Mouse (Mus musculus): ENCODE measurements at regions not wholly inside any gene's neighbourhood (a gene's known extent, or its start where the extent isn't known, plus 50 kb on each side); places are given as distances from the start of the nearest gene placed in this dataset.

DNA sequence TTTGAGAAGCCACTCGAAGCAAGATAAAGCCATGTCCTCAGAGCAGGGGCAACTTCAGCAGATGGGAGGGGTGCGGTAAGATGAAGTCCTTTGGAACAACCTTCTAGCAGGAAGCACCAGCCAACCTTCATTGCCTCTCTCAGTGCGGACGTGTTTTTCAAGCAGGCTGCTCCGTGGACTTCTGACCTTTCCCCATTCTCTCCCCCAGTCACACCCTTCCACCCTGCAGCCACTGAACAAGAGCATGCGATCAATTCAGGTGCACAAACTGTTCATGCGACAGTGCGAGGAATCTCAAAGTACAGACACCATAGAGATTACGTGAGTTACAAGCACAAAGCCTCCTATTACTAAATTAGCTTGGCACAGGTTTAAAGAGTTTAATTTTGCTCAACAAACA lies 102.9 kb upstream of the Rpl34 start:
- Histone ChIP-seq H3K4me2 (replicated peaks) (no peak overlapping the region), H3K27ac (no peak overlapping the region), H3K4me1 (replicated peaks; ENCODE audit: control insufficient read depth, insufficient read depth, low read length) (no peaks in the 10 kb centered on the region), H3K27me3 (ENCODE audit: control insufficient read depth, insufficient read depth, low read length) (no peaks in the 10 kb centered on the region), H3K9me3 (ENCODE audit: control insufficient read depth, low read length) (no peaks in the 10 kb centered on the region), H3K36me3 (replicated peaks; ENCODE audit: control insufficient read depth, insufficient read depth) (no peaks in the 10 kb centered on the region), H3K4me3 (replicated peaks; ENCODE audit: low read length) (no peak overlapping the region), H3K9ac (no peak overlapping the region)
- ATAC-seq (ENCODE audit: low FRiP score) (no peak), DNase-seq (ENCODE audit: low spot score) (no peak)
- 75% methylated on average over 9 of the region's 9 CpGs for WGBS

DNA sequence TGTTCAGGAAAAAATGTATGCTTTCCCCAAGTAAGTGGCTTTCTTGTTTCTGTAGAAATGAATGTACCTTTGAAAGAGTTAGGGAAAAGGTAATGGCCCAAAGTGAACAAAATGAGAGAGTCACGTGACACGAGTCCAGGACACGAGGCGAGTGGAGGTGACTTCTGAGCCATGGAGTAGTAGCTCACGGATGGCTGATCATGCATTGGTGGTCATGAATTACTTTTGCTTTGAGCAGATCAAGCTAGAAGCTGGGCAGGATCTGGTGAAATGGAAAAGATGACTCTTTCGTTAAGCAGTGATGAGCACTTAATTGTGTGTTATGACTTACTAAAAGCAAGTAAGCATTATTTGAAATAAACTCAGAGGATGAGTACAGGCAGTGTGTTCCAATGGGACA lies 101.6 kb upstream of the Rpl34 start:
- no peak overlapping the region for H3K4me2 ChIP-seq (replicated peaks)
- ATAC-seq (ENCODE audit: low FRiP score) (no peak), DNase-seq (ENCODE audit: low spot score) (no peak)
- H3K9me3 ChIP-seq (ENCODE audit: control insufficient read depth, low read length) = no peaks in the 10 kb centered on the region
- no peaks in the 10 kb centered on the region for H3K4me1 ChIP-seq (replicated peaks; ENCODE audit: control insufficient read depth, insufficient read depth, low read length)
- no peaks in the 10 kb centered on the region for H3K36me3 ChIP-seq (replicated peaks; ENCODE audit: control insufficient read depth, insufficient read depth)
- no peak overlapping the region for H3K4me3 ChIP-seq (replicated peaks; ENCODE audit: low read length)
- WGBS = 74% methylated on average over 6 of the region's 6 CpGs
- H3K27ac ChIP-seq = no peak overlapping the region
- H3K9ac ChIP-seq = no peak overlapping the region
- no peaks in the 10 kb centered on the region for H3K27me3 ChIP-seq (ENCODE audit: control insufficient read depth, insufficient read depth, low read length)

DNA sequence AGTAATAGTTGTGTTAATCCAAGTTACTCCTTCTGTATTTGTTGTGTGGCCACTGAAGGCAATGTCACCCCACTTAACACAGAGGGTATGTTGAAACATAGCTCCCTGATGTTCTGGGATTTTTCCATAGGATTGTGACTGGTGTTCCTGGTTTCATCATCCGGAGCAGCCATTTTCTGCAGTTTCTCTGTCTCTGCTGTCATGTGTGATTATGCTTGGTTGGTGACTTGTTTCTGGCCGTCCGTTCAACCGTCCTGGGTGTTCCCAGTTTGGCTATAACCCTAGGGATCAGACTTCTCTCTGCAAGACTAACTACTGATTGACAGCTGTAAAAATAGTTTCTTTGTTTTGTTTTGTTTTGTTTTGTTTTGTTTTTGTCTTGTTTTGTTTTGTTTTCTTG lies 98.1 kb upstream of the Rpl34 start:
- Histone ChIP-seq H3K27ac (no peak overlapping the region), H3K27me3 (ENCODE audit: control insufficient read depth, insufficient read depth, low read length) (no peaks in the 10 kb centered on the region), H3K4me3 (replicated peaks; ENCODE audit: low read length) (no peak overlapping the region), H3K9ac (no peak overlapping the region), H3K4me2 (replicated peaks) (no peak overlapping the region), H3K36me3 (replicated peaks; ENCODE audit: control insufficient read depth, insufficient read depth) (no peaks in the 10 kb centered on the region), H3K9me3 (ENCODE audit: control insufficient read depth, low read length) (no peaks in the 10 kb centered on the region), H3K4me1 (replicated peaks; ENCODE audit: control insufficient read depth, insufficient read depth, low read length) (no peaks in the 10 kb centered on the region)
- no peak for DNase-seq (ENCODE audit: low spot score)
- 75% methylated on average over 4 of the region's 4 CpGs for WGBS
- ATAC-seq (ENCODE audit: low FRiP score) = no peak

DNA sequence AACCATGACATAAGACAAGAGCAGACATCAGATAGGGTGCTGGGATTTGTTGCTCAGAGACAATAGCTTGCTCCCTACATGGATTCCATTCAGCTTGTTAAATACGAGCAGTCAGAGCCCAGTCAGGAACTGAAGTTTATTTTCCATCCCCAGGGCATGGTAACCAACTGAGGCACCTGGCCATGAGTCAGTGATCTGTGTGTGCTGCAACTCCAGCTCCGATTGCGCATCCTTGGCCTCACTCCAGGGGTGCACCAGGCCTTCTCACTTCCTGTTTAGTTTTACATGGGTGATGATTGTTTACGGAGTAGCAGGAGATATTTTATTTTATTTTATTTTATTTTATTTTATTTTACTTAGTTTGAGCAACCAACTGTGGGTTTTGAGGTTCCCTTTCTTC lies 97.7 kb upstream of the Rpl34 start:
- no peak for ATAC-seq (ENCODE audit: low FRiP score)
- Histone ChIP-seq H3K27me3 (ENCODE audit: control insufficient read depth, insufficient read depth, low read length) (no peaks in the 10 kb centered on the region), H3K9me3 (ENCODE audit: control insufficient read depth, low read length) (no peaks in the 10 kb centered on the region), H3K36me3 (replicated peaks; ENCODE audit: control insufficient read depth, insufficient read depth) (no peaks in the 10 kb centered on the region), H3K27ac (no peak overlapping the region), H3K4me2 (replicated peaks) (no peak overlapping the region), H3K9ac (no peak overlapping the region), H3K4me3 (replicated peaks; ENCODE audit: low read length) (no peak overlapping the region), H3K4me1 (replicated peaks; ENCODE audit: control insufficient read depth, insufficient read depth, low read length) (no peaks in the 10 kb centered on the region)
- 76% methylated on average over 4 of the region's 4 CpGs for WGBS
- DNase-seq (ENCODE audit: low spot score) = no peak

DNA sequence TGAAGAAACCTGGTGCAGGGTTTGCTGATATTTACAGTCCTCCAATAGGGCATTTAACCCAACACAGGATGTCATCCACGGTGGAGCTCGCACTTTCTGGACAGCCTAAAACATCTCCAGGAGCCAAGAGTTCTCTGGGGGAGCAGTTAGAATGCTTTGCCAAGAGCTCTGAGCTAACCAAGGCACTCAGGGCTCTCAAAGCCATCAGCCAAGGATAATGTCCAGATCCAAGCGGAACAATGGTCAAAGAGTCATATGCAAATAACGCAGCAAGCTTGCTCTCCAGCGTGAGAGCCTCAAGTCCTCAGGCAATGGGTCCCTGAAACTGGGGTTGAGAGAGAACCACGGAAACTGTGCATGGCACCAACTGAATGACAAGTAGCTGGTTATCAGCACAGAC lies 96.8 kb upstream of the Rpl34 start:
- ATAC-seq (ENCODE audit: low FRiP score) = no peak
- no peak overlapping the region for H3K4me3 ChIP-seq (replicated peaks; ENCODE audit: low read length)
- H3K9me3 ChIP-seq (ENCODE audit: control insufficient read depth, low read length) = no peaks in the 10 kb centered on the region
- WGBS = 63% methylated on average over 6 of the region's 6 CpGs
- no peak for DNase-seq (ENCODE audit: low spot score)
- no peaks in the 10 kb centered on the region for H3K27me3 ChIP-seq (ENCODE audit: control insufficient read depth, insufficient read depth, low read length)
- no peaks in the 10 kb centered on the region for H3K4me1 ChIP-seq (replicated peaks; ENCODE audit: control insufficient read depth, insufficient read depth, low read length)
- no peak overlapping the region for H3K4me2 ChIP-seq (replicated peaks)
- no peak overlapping the region for H3K27ac ChIP-seq
- no peaks in the 10 kb centered on the region for H3K36me3 ChIP-seq (replicated peaks; ENCODE audit: control insufficient read depth, insufficient read depth)
- H3K9ac ChIP-seq = no peak overlapping the region

DNA sequence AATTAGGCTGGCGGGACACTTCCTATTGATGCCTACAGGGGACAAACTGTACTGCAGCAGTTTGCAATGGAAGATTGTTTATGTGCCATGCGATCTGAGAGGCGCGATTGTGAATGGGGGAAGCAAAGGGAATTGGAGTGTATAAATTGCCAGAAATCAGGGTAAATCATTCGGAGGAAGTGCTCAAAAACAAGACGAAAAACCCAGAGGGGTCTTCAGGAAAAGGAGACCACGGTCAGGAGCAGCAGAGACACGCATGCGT lies 89.6 kb upstream of the Rpl34 start:
- 77% methylated on average over 9 of the region's 9 CpGs for WGBS
- no peak overlapping the region for H3K27ac ChIP-seq
- DNase-seq (ENCODE audit: low spot score) = no peak

DNA sequence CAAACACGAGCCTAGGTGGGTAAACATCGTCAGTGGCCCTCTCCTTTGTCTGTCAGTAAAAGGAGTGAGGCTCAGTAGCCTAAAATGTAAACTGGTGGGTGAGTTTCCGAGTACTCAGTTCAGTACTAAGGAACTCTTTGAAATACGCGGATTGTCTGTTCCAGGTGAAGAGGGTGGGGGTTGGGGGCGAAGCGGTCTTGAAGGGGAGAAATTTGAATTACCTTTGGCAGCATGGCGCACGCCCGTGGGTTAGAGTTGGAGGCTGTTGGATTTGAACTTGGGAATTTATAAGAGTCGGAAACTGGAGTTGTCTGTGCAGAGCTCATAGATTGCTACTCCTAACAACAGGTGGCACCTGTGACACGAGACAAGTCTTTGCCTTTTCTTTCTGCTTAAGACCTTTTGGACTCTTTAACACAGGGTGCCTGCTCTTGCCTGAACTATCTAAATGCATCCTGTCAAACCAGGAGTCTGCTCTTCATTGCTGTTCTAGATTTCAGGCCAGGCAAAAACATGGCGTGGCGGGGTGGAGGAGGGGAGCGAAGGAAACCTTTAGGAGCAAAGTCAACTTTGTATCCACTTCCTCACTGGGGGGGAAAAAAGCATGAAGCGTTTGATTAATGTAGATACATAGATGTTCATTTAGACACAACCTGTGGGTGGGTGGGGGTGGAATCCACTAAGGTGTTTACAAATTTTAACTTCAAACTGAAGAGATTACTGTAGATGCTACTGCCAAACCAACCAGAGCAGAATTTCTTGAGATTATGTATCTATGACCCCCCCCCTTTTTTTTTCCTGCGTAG lies 89.0 kb upstream of the Rpl34 start:
- ATAC-seq (ENCODE audit: low FRiP score) (peak; percentile 25), DNase-seq (ENCODE audit: low spot score) (no peak)
- Histone ChIP-seq H3K36me3 (replicated peaks; ENCODE audit: control insufficient read depth, insufficient read depth) (no peaks in the 10 kb centered on the region), H3K9me3 (ENCODE audit: control insufficient read depth, low read length) (no peaks in the 10 kb centered on the region), H3K27ac (no peak overlapping the region), H3K4me1 (replicated peaks; ENCODE audit: control insufficient read depth, insufficient read depth, low read length) (no peaks in the 10 kb centered on the region), H3K4me3 (replicated peaks; ENCODE audit: low read length) (peak overlapping the region; percentile 26), H3K9ac (peak overlapping the region; percentile 56), H3K4me2 (replicated peaks) (peak overlapping the region; percentile 61), H3K27me3 (ENCODE audit: control insufficient read depth, insufficient read depth, low read length) (no peaks in the 10 kb centered on the region)
- 45% methylated on average over 17 of the region's 17 CpGs for WGBS

More for the DNA sequence above, 89.6 kb upstream of the Rpl34 start:
- ATAC-seq (ENCODE audit: low FRiP score) = no peak
- H3K27me3 ChIP-seq (ENCODE audit: control insufficient read depth, insufficient read depth, low read length) = no peaks in the 10 kb centered on the region
- no peak overlapping the region for H3K4me3 ChIP-seq (replicated peaks; ENCODE audit: low read length)
- H3K9ac ChIP-seq = no peak overlapping the region
- H3K4me1 ChIP-seq (replicated peaks; ENCODE audit: control insufficient read depth, insufficient read depth, low read length) = no peaks in the 10 kb centered on the region
- H3K9me3 ChIP-seq (ENCODE audit: control insufficient read depth, low read length) = no peaks in the 10 kb centered on the region
- no peak overlapping the region for H3K4me2 ChIP-seq (replicated peaks)
- H3K36me3 ChIP-seq (replicated peaks; ENCODE audit: control insufficient read depth, insufficient read depth) = no peaks in the 10 kb centered on the region

DNA sequence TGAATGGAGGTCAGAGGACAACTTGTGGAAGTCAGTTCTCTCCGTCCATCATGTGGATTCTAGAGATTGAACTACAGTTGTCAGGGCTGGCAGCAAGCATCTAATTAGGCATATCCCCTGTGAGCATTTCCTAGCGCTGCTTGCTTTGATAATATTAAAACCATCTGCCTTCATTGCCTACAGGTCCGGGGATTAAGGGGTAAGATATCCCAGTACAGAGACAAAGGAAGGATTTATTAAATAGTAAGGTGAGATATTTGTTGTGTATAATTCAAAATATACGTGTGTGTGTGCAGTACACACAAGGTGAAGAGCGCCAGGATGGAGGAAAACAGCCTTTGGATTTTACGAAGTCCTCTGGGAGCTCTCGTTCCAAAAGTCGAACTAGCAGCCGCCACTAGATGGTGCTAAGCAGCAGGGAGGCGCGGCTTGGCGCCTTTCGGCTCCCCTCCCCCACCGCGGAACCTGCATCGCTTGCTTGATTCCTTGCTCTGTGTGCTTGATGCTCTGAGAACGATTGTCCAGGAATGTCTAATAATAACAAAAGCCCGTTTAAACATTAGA lies 88.4 kb upstream of the Rpl34 start:
- Histone ChIP-seq H3K27ac (no peak overlapping the region), H3K9me3 (ENCODE audit: control insufficient read depth, low read length) (no peaks in the 10 kb centered on the region), H3K27me3 (ENCODE audit: control insufficient read depth, insufficient read depth, low read length) (no peaks in the 10 kb centered on the region), H3K9ac (peak overlapping the region; percentile 56), H3K4me3 (replicated peaks; ENCODE audit: low read length) (peak overlapping the region; percentile 26), H3K4me1 (replicated peaks; ENCODE audit: control insufficient read depth, insufficient read depth, low read length) (no peaks in the 10 kb centered on the region), H3K4me2 (replicated peaks) (peak overlapping the region; percentile 61), H3K36me3 (replicated peaks; ENCODE audit: control insufficient read depth, insufficient read depth) (no peaks in the 10 kb centered on the region)
- ATAC-seq (ENCODE audit: low FRiP score) = peak; percentile 85
- DNase-seq (ENCODE audit: low spot score) = peak; percentile 97
- 1% methylated on average over 18 of the region's 18 CpGs for WGBS

DNA sequence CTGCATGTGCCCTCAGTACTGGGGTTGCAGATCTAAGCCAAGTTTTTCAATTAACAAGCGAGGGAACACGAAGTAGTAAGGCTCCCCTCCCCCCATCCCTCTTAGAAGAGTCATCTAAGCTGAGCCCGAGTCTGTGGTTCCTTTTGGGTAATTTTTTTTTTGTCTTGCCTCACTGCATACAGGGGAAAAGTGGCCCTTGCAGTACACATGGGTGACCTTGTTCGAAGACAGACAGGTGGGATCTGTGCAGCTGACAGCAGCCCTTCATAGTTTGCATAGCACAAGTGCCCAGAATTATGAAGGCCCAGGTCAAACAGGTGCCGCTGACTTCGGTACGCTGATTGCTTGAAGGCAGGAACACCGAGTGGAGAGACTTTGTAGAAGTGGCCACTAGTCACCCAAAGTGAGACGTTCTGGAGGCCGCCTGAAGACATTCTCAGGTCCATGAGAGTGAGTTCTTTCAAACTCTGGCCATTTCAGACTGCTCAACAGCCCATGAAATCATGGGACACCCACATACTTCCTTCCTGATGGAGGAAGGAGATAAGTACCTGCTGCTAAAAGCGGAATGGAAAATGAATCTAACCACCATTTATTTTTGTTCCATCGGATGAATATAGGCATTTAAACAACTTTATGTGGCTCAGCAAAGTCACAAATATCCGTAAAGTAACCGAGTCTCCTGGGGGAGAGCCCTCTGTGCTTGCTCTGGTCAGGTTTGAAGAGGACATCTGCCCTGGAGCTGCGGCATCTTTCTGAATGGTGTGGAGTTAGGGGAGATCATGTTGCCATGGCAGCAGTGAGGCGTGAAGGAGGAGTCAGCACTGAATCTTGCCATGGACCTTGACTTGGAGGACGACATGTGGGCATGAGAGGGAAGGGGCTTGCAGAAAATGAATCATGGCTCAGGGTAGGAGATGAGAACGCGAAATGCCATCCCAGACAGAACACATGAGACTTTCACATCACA lies 79.8 kb upstream of the Rpl34 start:
- H3K27ac ChIP-seq = no peak overlapping the region
- DNase-seq (ENCODE audit: low spot score) = no peak
- H3K4me1 ChIP-seq (replicated peaks; ENCODE audit: control insufficient read depth, insufficient read depth, low read length) = no peaks in the 10 kb centered on the region
- H3K27me3 ChIP-seq (ENCODE audit: control insufficient read depth, insufficient read depth, low read length) = no peaks in the 10 kb centered on the region
- no peak for ATAC-seq (ENCODE audit: low FRiP score)
- H3K36me3 ChIP-seq (replicated peaks; ENCODE audit: control insufficient read depth, insufficient read depth) = no peaks in the 10 kb centered on the region
- 75% methylated on average over 19 of the region's 19 CpGs for WGBS
- H3K4me3 ChIP-seq (replicated peaks; ENCODE audit: low read length) = no peak overlapping the region
- no peak overlapping the region for H3K9ac ChIP-seq
- no peaks in the 10 kb centered on the region for H3K9me3 ChIP-seq (ENCODE audit: control insufficient read depth, low read length)
- H3K4me2 ChIP-seq (replicated peaks) = no peak overlapping the region

Measured in hindbrain, embryonic 14.5 days (tissue).